Mouse (Mus musculus) myocyte (in vitro differentiated cells): ENCODE data around the gene Rhd.

ENCODE experiments used
- MAX ChIP-seq: IDR thresholded peaks from one replicate; pipeline ENCODE4 v1.6.1; 2011; ENCODE audit warnings: low read depth, mild to moderate bottlenecking, control low read depth
- POLR2A ChIP-seq: IDR thresholded peaks from one replicate; pipeline ENCODE4 v1.6.1; 2011; ENCODE audit warnings: low read depth, mild to moderate bottlenecking, control low read depth, moderate library complexity; ENCODE audit not compliant: insufficient read length
- POLR2AphosphoS2 ChIP-seq: IDR thresholded peaks from one replicate; pipeline ENCODE4 v1.6.1; 2011; ENCODE audit warnings: low read depth, control low read depth; ENCODE audit not compliant: insufficient read length
- TCF12 ChIP-seq: IDR thresholded peaks from one replicate; pipeline ENCODE4 v1.6.1; 2011; ENCODE audit warnings: mild to moderate bottlenecking, control low read depth; ENCODE audit not compliant: poor library complexity, insufficient read depth, severe bottlenecking
- USF1 ChIP-seq: IDR thresholded peaks from one replicate; pipeline ENCODE4 v1.6.1; 2011; ENCODE audit warnings: low read depth, mild to moderate bottlenecking, control low read depth, moderate library complexity

DNA sequence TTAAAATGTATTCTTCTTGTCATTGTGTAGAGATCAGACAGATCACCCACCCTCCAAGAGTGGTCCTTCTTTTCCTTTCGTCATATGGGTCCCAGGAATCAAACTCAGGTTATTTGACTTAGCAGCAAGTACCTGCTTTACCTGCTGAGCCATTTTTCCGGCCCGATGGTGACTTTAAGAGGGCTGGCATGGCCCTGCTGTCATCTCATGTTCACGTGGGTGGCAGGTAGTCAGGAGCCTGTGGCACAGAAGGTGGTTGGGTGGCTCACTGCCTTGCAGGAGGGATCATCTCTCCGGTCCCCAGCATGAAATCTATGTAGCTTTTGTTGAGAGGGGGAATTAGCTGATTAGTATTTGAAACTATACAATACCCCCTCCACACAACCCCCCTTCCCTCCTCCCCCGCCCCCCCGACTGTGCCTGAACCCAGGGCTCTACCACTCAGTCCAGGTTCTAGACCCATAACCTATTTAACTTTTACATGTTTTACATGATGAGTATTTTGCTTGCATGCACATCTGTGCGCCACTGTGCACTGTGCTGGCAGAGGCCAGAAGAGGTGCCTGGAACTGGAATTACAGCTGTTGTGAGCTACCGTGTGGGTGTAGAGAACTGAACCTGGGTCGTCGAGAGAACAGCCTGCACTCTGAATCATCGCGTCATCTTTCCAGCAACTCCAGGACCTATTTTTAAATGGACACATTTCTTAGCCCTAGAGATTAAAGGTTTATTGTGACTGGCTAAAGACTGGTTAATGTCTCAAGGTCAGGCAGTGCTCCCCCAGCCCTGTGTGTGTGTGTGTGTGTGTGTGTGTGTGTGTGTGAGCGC, 51.1 kb downstream of the Rhd start:
- TF ChIP-seq TCF12 (no peak), POLR2AphosphoS2 (no peak), POLR2A (no peak), MAX (no peak), USF1 (no peak)
